Mouse (Mus musculus) intestine, postnatal 0 days (tissue): Measurements from ENCODE around the gene Shb. TPM values are rescaled to one million over a fixed set of nuclear protein-coding genes. Genes with fewer than 3 reads are reported as not detected.

ENCODE experiments used
- ATAC-seq: fragments of 200-750 bp; cut with Nextera tagmentation; 2 replicates; pipeline ENCODE4 v1.8.0; 2017; ENCODE audit warnings: mild to moderate bottlenecking, moderate TSS enrichment, moderate library complexity
- H3K27ac ChIP-seq: fragments of 300-500 bp; sonication (generic); 2 replicates; pipeline ENCODE4 v1.5.1; 2014; ENCODE audit warnings: mild to moderate bottlenecking, low read depth, low read length, moderate library complexity
- H3K27me3 ChIP-seq: fragments of 300-500 bp; sonication (generic); replicated peaks from 2 replicates; pipeline ENCODE4 v1.6.1; 2014; ENCODE audit warnings: low read length, mixed read lengths; ENCODE audit not compliant: control insufficient read depth, insufficient read depth
- H3K36me3 ChIP-seq: fragments of 300-500 bp; sonication (generic); 2 replicates; pipeline ENCODE4 v1.6.1; 2014; ENCODE audit warnings: mild to moderate bottlenecking, moderate library complexity; ENCODE audit not compliant: control insufficient read depth, insufficient read depth
- H3K4me1 ChIP-seq: fragments of 300-500 bp; sonication (generic); replicated peaks from 2 replicates; pipeline ENCODE4 v1.6.1; 2014; ENCODE audit warnings: antibody characterized with exemption, low read length, mixed read lengths; ENCODE audit not compliant: control insufficient read depth, insufficient read depth
- H3K4me2 ChIP-seq: fragments of 300-500 bp; sonication (generic); replicated peaks from 2 replicates; pipeline ENCODE4 v1.6.1; 2014; ENCODE audit warnings: low read depth, mild to moderate bottlenecking, moderate library complexity
- H3K4me3 ChIP-seq: fragments of 300-500 bp; sonication (generic); 2 replicates; pipeline ENCODE4 v1.5.1; 2014; ENCODE audit warnings: low read depth, low read length
- H3K9ac ChIP-seq: fragments of 300-500 bp; sonication (generic); 2 replicates; pipeline ENCODE4 v1.6.1; 2014; ENCODE audit warnings: mild to moderate bottlenecking, low read depth, low read length
- H3K9me3 ChIP-seq: fragments of 300-500 bp; sonication (generic); 2 replicates; pipeline ENCODE4 v1.6.1; 2016; ENCODE audit warnings: mixed run types; ENCODE audit not compliant: control insufficient read depth
- CTCF ChIP-seq: sonication (generic); IDR thresholded peaks from 2 replicates; pipeline ENCODE4 v1.5.1; 2016; ENCODE audit warnings: low read depth, mild to moderate bottlenecking, control low read depth, antibody characterized with exemption, moderate library complexity
- WGBS: fragments of 180-500 bp; shearing (Covaris S2); extraction: QIAGEN DNeasy Blood & Tissue Kit; methylation state at CpG from one replicate; pipeline ENCODE4 v1.1.7; 2014; 5-methylcytosine and 5-hydroxymethylcytosine counted together
- polyA plus RNA-seq: library from polyadenylated mRNA; unstranded; fragments of >200 nt; fragmentation: Nextera tagmentation; extraction: Ambion mirVana; gene quantifications from 2 replicates; pipeline ENCODE4 v1.2.1, GENCODE M21; 2015

Gene Shb
- polyA plus RNA-seq, 1 experiment from 2014 or later, result 7.2 TPM

- Histone ChIP-seq H3K27ac (peak overlapping the region; percentile 46), H3K27me3 (no peaks in the 10 kb centered on the region), H3K4me3 (no peak overlapping the region), H3K9ac (no peak overlapping the region; the same call in 1 of the 2 replicates), H3K4me1 (peaks cover 24% of the 10 kb centered on the region; the same call in 1 of the 2 replicates), H3K4me2 (no peak overlapping the region), H3K36me3 (peaks cover 3% of the 10 kb centered on the region; the same call in 1 of the 2 replicates), H3K9me3 (no peaks in the 10 kb centered on the region)
- TF ChIP-seq CTCF, result no peak
- 36% methylated on average over 7 of the region's 7 CpGs for WGBS
- ATAC-seq, result no peak
Observed at GRCm38 (mm10) chr4:45478178-45478577, 54.1 kb downstream of the Shb start.

- WGBS, result 87% methylated on average over 3 of the region's 3 CpGs
- peaks cover 23% of the 10 kb centered on the region; the same call in 1 of the 2 replicates for H3K4me1 ChIP-seq
Observed at GRCm38 (mm10) chr4:45477047-45477446, 55.2 kb downstream of the Shb start.

GRCm38 (mm10) chr4:45474832-45475231, 57.4 kb downstream of the Shb start:
- H3K27ac ChIP-seq, result no peak overlapping the region
- TF ChIP-seq CTCF, result no peak
- no peak overlapping the region for H3K4me2 ChIP-seq
- no peak; the same call in 1 of the 2 replicates for ATAC-seq
- H3K4me3 ChIP-seq, result no peak overlapping the region
- no peaks in the 10 kb centered on the region for H3K27me3 ChIP-seq
- H3K4me1 ChIP-seq, result peaks cover 19% of the 10 kb centered on the region; the same call in 1 of the 2 replicates
- H3K9ac ChIP-seq, result no peak overlapping the region; the same call in 1 of the 2 replicates
- no peaks in the 10 kb centered on the region for H3K9me3 ChIP-seq
- H3K36me3 ChIP-seq, result peaks cover 3% of the 10 kb centered on the region; the same call in 1 of the 2 replicates
- WGBS, result 50% methylated on average over 5 of the region's 5 CpGs

More at GRCm38 (mm10) chr4:45477047-45477446, 55.2 kb downstream of the Shb start:
- peaks cover 3% of the 10 kb centered on the region; the same call in 1 of the 2 replicates for H3K36me3 ChIP-seq
- no peak for ATAC-seq
- TF ChIP-seq CTCF, result no peak
- no peak overlapping the region for H3K9ac ChIP-seq
- no peaks in the 10 kb centered on the region for H3K9me3 ChIP-seq
- no peak overlapping the region for H3K4me2 ChIP-seq
- no peaks in the 10 kb centered on the region for H3K27me3 ChIP-seq
- H3K27ac ChIP-seq, result no peak overlapping the region
- no peak overlapping the region for H3K4me3 ChIP-seq

GRCm38 (mm10) chr4:45474131-45474530, 58.1 kb downstream of the Shb start:
- ATAC-seq, result no peak
- WGBS, result 93% methylated on average over 4 of the region's 4 CpGs
- H3K27ac ChIP-seq, result no peak overlapping the region

GRCm38 (mm10) chr4:45473129-45473528, 59.1 kb downstream of the Shb start:
- no peak for ATAC-seq
- H3K27me3 ChIP-seq, result no peaks in the 10 kb centered on the region
- H3K9me3 ChIP-seq, result no peaks in the 10 kb centered on the region
- TF ChIP-seq CTCF, result no peak
- H3K4me1 ChIP-seq, result peaks cover 6% of the 10 kb centered on the region; the same call in 1 of the 2 replicates
- H3K4me3 ChIP-seq, result no peak overlapping the region
- 36% methylated on average over 11 of the region's 11 CpGs for WGBS
- peaks cover 3% of the 10 kb centered on the region; the same call in 1 of the 2 replicates for H3K36me3 ChIP-seq
- 0 out of 2 replicates have a peak overlapping the region, but pooled peaks have one; percentile 17 for H3K4me2 ChIP-seq
- H3K27ac ChIP-seq, result peak overlapping the region; percentile 22; the same call in 1 of the 2 replicates
- H3K9ac ChIP-seq, result no peak overlapping the region

More at GRCm38 (mm10) chr4:45474131-45474530, 58.1 kb downstream of the Shb start:
- H3K4me2 ChIP-seq, result no peak overlapping the region
- H3K9me3 ChIP-seq, result no peaks in the 10 kb centered on the region
- no peak for TF ChIP-seq CTCF
- H3K36me3 ChIP-seq, result peaks cover 3% of the 10 kb centered on the region; the same call in 1 of the 2 replicates
- peaks cover 14% of the 10 kb centered on the region; the same call in 1 of the 2 replicates for H3K4me1 ChIP-seq
- no peaks in the 10 kb centered on the region for H3K27me3 ChIP-seq
- H3K9ac ChIP-seq, result no peak overlapping the region; the same call in 1 of the 2 replicates
- H3K4me3 ChIP-seq, result no peak overlapping the region

GRCm38 (mm10) chr4:45472706-45473105, 59.6 kb downstream of the Shb start:
- Histone ChIP-seq H3K27ac (peak overlapping the region; percentile 41), H3K4me1 (peaks cover 4% of the 10 kb centered on the region; the same call in 1 of the 2 replicates), H3K27me3 (no peaks in the 10 kb centered on the region), H3K4me3 (no peak overlapping the region), H3K9ac (0 out of 2 replicates have a peak overlapping the region, but pooled peaks have one; percentile 3), H3K4me2 (0 out of 2 replicates have a peak overlapping the region, but pooled peaks have one; percentile 17), H3K36me3 (peaks cover 3% of the 10 kb centered on the region; the same call in 1 of the 2 replicates), H3K9me3 (no peaks in the 10 kb centered on the region)
- 46% methylated on average over 6 of the region's 6 CpGs for WGBS
- TF ChIP-seq CTCF, result no peak
- no peak for ATAC-seq
